Mouse (Mus musculus) heart, postnatal 0 days (tissue): Measurements from ENCODE around the gene Megf11. TPM values are rescaled to one million over a fixed set of nuclear protein-coding genes. Genes with fewer than 3 reads are reported as not detected.

ENCODE experiments used
- ATAC-seq: fragments of 200-750 bp; cut with Nextera tagmentation; 2 replicates; pipeline ENCODE4 v1.8.0; 2017; ENCODE audit warnings: low read depth, moderate number of reproducible peaks, moderate library complexity; ENCODE audit not compliant: insufficient read depth
- DNase-seq: peaks from one replicate; pipeline ENCODE4 v3.0.0-alpha.2; 2016; ENCODE audit warnings: low spot score
- H3K27ac ChIP-seq: fragments of 300-500 bp; sonication (generic); 2 replicates; pipeline ENCODE4 v1.5.1; 2014; ENCODE audit warnings: low read depth, mild to moderate bottlenecking
- H3K27me3 ChIP-seq: fragments of 300-500 bp; sonication (generic); 2 replicates; pipeline ENCODE4 v1.6.1; 2014; ENCODE audit warnings: low read length, mixed read lengths; ENCODE audit not compliant: control insufficient read depth, insufficient read depth
- H3K36me3 ChIP-seq: fragments of 300-500 bp; sonication (generic); replicated peaks from 2 replicates; pipeline ENCODE4 v1.6.1; 2014; ENCODE audit warnings: low read length, mixed read lengths; ENCODE audit not compliant: control insufficient read depth, insufficient read depth
- H3K4me1 ChIP-seq: fragments of 300-500 bp; sonication (generic); 2 replicates; pipeline ENCODE4 v1.6.1; 2014; ENCODE audit warnings: antibody characterized with exemption; ENCODE audit not compliant: control insufficient read depth, insufficient read depth
- H3K4me2 ChIP-seq: fragments of 300-500 bp; sonication (generic); 2 replicates; pipeline ENCODE4 v1.6.1; 2014; ENCODE audit warnings: low read depth, mild to moderate bottlenecking, low read length, moderate library complexity
- H3K4me3 ChIP-seq: fragments of 300-500 bp; sonication (generic); 2 replicates; pipeline ENCODE4 v1.5.1; 2014; ENCODE audit warnings: low read depth, low read length
- H3K9ac ChIP-seq: fragments of 300-500 bp; sonication (generic); replicated peaks from 2 replicates; pipeline ENCODE4 v1.6.1; 2014; ENCODE audit warnings: low read depth, low read length, mixed read lengths
- H3K9me3 ChIP-seq: fragments of 300-500 bp; sonication (generic); replicated peaks from 2 replicates; pipeline ENCODE4 v1.6.1; 2016; ENCODE audit warnings: low read length; ENCODE audit not compliant: control insufficient read depth
- CTCF ChIP-seq: IDR thresholded peaks from 2 replicates; pipeline ENCODE4 v1.5.1; 2016; ENCODE audit warnings: antibody characterized with exemption, control low read depth, low read depth
- EP300 ChIP-seq: IDR thresholded peaks from 2 replicates; pipeline ENCODE4 v1.6.1; 2016; ENCODE audit warnings: antibody characterized with exemption, low read depth
- WGBS: fragments of 180-500 bp; shearing (Covaris S2); extraction: QIAGEN DNeasy Blood & Tissue Kit; methylation state at CpG from one replicate; pipeline ENCODE4 v1.1.7; 2014; 5-methylcytosine and 5-hydroxymethylcytosine counted together
- polyA plus RNA-seq: library from polyadenylated mRNA; unstranded; fragments of >200 nt; fragmentation: Nextera tagmentation; extraction: Ambion mirVana; gene quantifications from 2 replicates; pipeline ENCODE4 v1.2.1, GENCODE M21; 2015
- total RNA-seq: library from RNA; depleted of rRNA; stranded (reverse); fragments of >200 nt; gene quantifications from 2 replicates; pipeline ENCODE4 v1.2.3, GENCODE M21; 2014; ENCODE audit warnings: low replicate concordance

Megf11 gene
- total and polyA plus RNA-seq, 2 experiments from 2014 or later: 0.18 to 0.23 TPM

- WGBS: 14% methylated on average over 7 of the region's 7 CpGs
- H3K4me1 ChIP-seq: no peaks in the 10 kb centered on the region
- H3K9ac ChIP-seq: no peak overlapping the region
- TF ChIP-seq EP300 (no peak), CTCF (no peak)
- ATAC-seq (no peak), DNase-seq (no peak)
- no peaks in the 10 kb centered on the region for H3K9me3 ChIP-seq
- H3K4me3 ChIP-seq: no peak overlapping the region
- H3K4me2 ChIP-seq: no peak overlapping the region
- no peaks in the 10 kb centered on the region for H3K36me3 ChIP-seq
- peaks cover 3% of the 10 kb centered on the region; the same call in 1 of the 2 replicates for H3K27me3 ChIP-seq
- H3K27ac ChIP-seq: no peak overlapping the region
Observed at GRCm38 (mm10) chr9:64543125-64543524, 157.7 kb downstream of the Megf11 start.

- Histone ChIP-seq H3K4me3 (no peak overlapping the region), H3K36me3 (no peaks in the 10 kb centered on the region), H3K4me2 (no peak overlapping the region), H3K9me3 (no peaks in the 10 kb centered on the region), H3K9ac (no peak overlapping the region), H3K4me1 (no peaks in the 10 kb centered on the region), H3K27me3 (peaks cover 3% of the 10 kb centered on the region; the same call in 1 of the 2 replicates), H3K27ac (peak overlapping the region; percentile 33; the same call in 1 of the 2 replicates)
- TF ChIP-seq CTCF (no peak), EP300 (0 out of 2 replicates have a peak, but pooled peaks have one; percentile 28)
- WGBS: 49% methylated on average over 7 of the region's 7 CpGs
- DNase-seq (no peak), ATAC-seq (0 out of 2 replicates have a peak, but pooled peaks have one; percentile 51)
Observed at GRCm38 (mm10) chr9:64546344-64546991, 161.0 kb downstream of the Megf11 start.

GRCm38 (mm10) chr9:64548332-64548731 is 162.9 kb downstream of the Megf11 start:
- no peaks in the 10 kb centered on the region for H3K9me3 ChIP-seq
- DNase-seq: no peak
- peaks cover 3% of the 10 kb centered on the region; the same call in 1 of the 2 replicates for H3K27me3 ChIP-seq
- H3K4me3 ChIP-seq: no peak overlapping the region
- TF ChIP-seq CTCF: no peak
- no peak for TF ChIP-seq EP300
- H3K27ac ChIP-seq: no peak overlapping the region
- H3K4me2 ChIP-seq: no peak overlapping the region
- no peaks in the 10 kb centered on the region for H3K4me1 ChIP-seq
- WGBS: 84% methylated on average over 6 of the region's 6 CpGs
- ATAC-seq: no peak
- H3K36me3 ChIP-seq: no peaks in the 10 kb centered on the region
- H3K9ac ChIP-seq: no peak overlapping the region

GRCm38 (mm10) chr9:64551307-64551706 is 165.9 kb downstream of the Megf11 start:
- WGBS: 80% methylated on average over 1 of the region's 1 CpGs
- TF ChIP-seq EP300 (no peak), CTCF (no peak)

GRCm38 (mm10) chr9:64552046-64552445 is 166.6 kb downstream of the Megf11 start:
- Histone ChIP-seq H3K36me3 (no peaks in the 10 kb centered on the region), H3K4me3 (no peak overlapping the region), H3K27me3 (no peaks in the 10 kb centered on the region), H3K9ac (no peak overlapping the region), H3K4me1 (no peaks in the 10 kb centered on the region), H3K4me2 (no peak overlapping the region), H3K9me3 (no peaks in the 10 kb centered on the region), H3K27ac (no peak overlapping the region)
- DNase-seq: no peak
- ATAC-seq: no peak
- TF ChIP-seq EP300 (no peak), CTCF (no peak)
- 63% methylated on average over 4 of the region's 4 CpGs for WGBS

More at GRCm38 (mm10) chr9:64551307-64551706, 165.9 kb downstream of the Megf11 start:
- DNase-seq (no peak), ATAC-seq (no peak)
- Histone ChIP-seq H3K9ac (no peak overlapping the region), H3K4me3 (no peak overlapping the region), H3K36me3 (no peaks in the 10 kb centered on the region), H3K27ac (no peak overlapping the region), H3K4me1 (no peaks in the 10 kb centered on the region), H3K9me3 (no peaks in the 10 kb centered on the region), H3K4me2 (no peak overlapping the region), H3K27me3 (no peaks in the 10 kb centered on the region)

GRCm38 (mm10) chr9:64553441-64553840 is 168.0 kb downstream of the Megf11 start:
- 72% methylated on average over 4 of the region's 4 CpGs for WGBS
- ATAC-seq: no peak

More at GRCm38 (mm10) chr9:64553441-64553840, 168.0 kb downstream of the Megf11 start:
- Histone ChIP-seq H3K4me2 (no peak overlapping the region), H3K9me3 (no peaks in the 10 kb centered on the region), H3K9ac (no peak overlapping the region), H3K4me3 (no peak overlapping the region), H3K27ac (no peak overlapping the region), H3K27me3 (no peaks in the 10 kb centered on the region), H3K36me3 (no peaks in the 10 kb centered on the region), H3K4me1 (no peaks in the 10 kb centered on the region)
- DNase-seq: no peak
- TF ChIP-seq EP300 (no peak), CTCF (no peak)
